ENCODE assay signal across 10 mouse cellular contexts in the genomic region with DNA sequence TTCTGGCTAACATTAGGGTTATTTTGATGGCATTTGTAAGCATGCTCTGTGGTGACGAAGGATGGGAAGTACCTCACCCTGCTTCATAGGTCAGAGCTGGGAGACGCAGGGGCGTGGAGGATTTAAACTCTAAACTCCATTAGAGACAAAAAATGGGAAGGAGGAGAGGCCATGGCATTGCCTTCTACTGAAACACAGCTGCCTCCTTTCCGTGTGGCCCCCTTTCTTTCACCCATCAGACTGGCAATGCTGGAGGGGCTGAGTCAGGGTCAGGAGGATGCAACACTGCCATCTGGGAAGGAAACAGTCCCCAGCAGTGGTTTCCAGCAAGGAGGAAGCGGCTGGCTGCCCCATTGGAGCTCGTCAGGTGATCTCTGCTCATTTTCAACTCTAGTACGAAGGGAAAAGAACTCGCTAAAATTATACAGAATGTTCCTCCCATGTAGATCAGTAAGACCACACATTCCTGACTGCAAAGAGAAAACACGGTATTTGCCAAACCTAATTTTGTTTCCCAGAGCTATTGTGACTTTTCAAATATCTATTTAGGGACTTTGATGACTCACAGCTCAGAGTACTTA. TPM values are rescaled to one million over a fixed set of nuclear protein-coding genes. Genes with fewer than 3 reads are reported as not detected.
DNase-seq lines count a peak whose midpoint lies in the region; ATAC-seq and TF ChIP-seq lines count a peak whose summit lies in the region.
"Had no signal": no experiment of that assay in that cellular context is flagged by ENCODE, and none has a peak within 500 bp of the region (broad histone marks: within the 10 kb centered on the region; RNA-seq: fewer than 3 reads in every experiment).

No protein-coding gene starts in this region.

- 3% methylated on average over 9 of the region's 9 CpGs for WGBS in macrophage (ENCODE audit: missing documents)

- peak overlapping the region; percentile 69 for H3K27ac ChIP-seq in layer of hippocampus, adult 2 months
- peak overlapping the region; percentile 97 for H3K27ac ChIP-seq in macrophage
- H3K27ac ChIP-seq: forebrain, embryonic 15.5 days; midbrain, embryonic 12.5 days had no signal

- H3K4me3 ChIP-seq in layer of hippocampus, adult 2 months: no peak overlapping the region; the same call in 1 of the 2 replicates
- no peak overlapping the region for H3K4me3 ChIP-seq in macrophage (ENCODE audit: inconsistent target)
- H3K4me3 ChIP-seq: forebrain, embryonic 15.5 days; midbrain, embryonic 12.5 days had no signal

- no peaks in the 10 kb centered on the region for H3K36me3 ChIP-seq in macrophage (ENCODE audit: inconsistent target)
- H3K36me3 ChIP-seq: forebrain, embryonic 15.5 days; midbrain, embryonic 12.5 days had no signal

- H3K79me2 ChIP-seq in macrophage (ENCODE audit: inconsistent target): peaks cover 37% of the 10 kb centered on the region

- peak; percentile 62 for ATAC-seq in common myeloid progenitor, adult 5-6 weeks (replicated peaks; ENCODE audit: low read depth, poor library complexity, severe bottlenecking)
- ATAC-seq: forebrain, embryonic 15.5 days had no signal

- peak; percentile 42 for DNase-seq in cerebellum, adult 9-11 months
- DNase-seq in cerebellum, postnatal 4 days (ENCODE audit: low spot score in 2 of 2): no peak
- peak in 1 of 2 experiments; percentile 56 for DNase-seq in layer of hippocampus, adult 2 months (ENCODE audit: low spot score in 2 of 2)
- DNase-seq in layer of hippocampus, adult 9-10 months (ENCODE audit: low spot score): no peak
- no peak for DNase-seq in lung, postnatal 10 days
- DNase-seq in spleen, postnatal 10 days (ENCODE audit: low spot score in 2 of 2): no peak

- TF ChIP-seq CTCF in layer of hippocampus, adult 2 months (conservative IDR thresholded peaks at IDR 0.05): no peak

RNA-seq across cellular contexts. Expression of a gene that starts 5.2 kb away (rescaled TPM):
- total RNA-seq in layer of hippocampus, adult 2 months (2021): 10 to 100 TPM; 39.3 to 44.1 TPM
- 28.9 and 33.8 TPM in 2 replicates for total RNA-seq in common myeloid progenitor, adult 5-6 weeks (2017)
- total RNA-seq in macrophage (2018; cell fraction: chromatin; rRNA removed): 100 to 1,000 TPM; 115 to 354 (median 220) TPM
- total RNA-seq in macrophage (2018; cell fraction: cytosol; rRNA removed): 100 to 1,000 TPM; 154 to 259 (median 208) TPM
- 100 to 1,000 TPM; 160 to 320 (median 230) TPM for total RNA-seq in macrophage (2018; cell fraction: nucleus; rRNA removed)
- polyA plus RNA-seq in macrophage (2018): 189 to 264 TPM (median 249 TPM) in 3 replicates

RNA-seq across cellular contexts. Expression of a gene that starts 57.3 kb away (rescaled TPM):
- total RNA-seq in layer of hippocampus, adult 2 months (2021): 10 to 100 TPM; 45.5 to 48.3 TPM
- total RNA-seq in common myeloid progenitor, adult 5-6 weeks (2017): 19.6 and 35.9 TPM in 2 replicates
- 10 to 100 TPM in 25 of 26 experiments, 1 to 10 TPM in 1; 10.0 to 70.7 (median 32.2) TPM for total RNA-seq in macrophage (2018; cell fraction: chromatin; rRNA removed)
- 10 to 100 TPM; 16.1 to 37.6 (median 25.1) TPM for total RNA-seq in macrophage (2018; cell fraction: cytosol; rRNA removed)
- total RNA-seq in macrophage (2018; cell fraction: nucleus; rRNA removed): 10 to 100 TPM; 10.6 to 63.5 (median 24.8) TPM
- polyA plus RNA-seq in macrophage (2018): 18.6 to 31.7 TPM (median 25.9 TPM) in 3 replicates
